8 mouse cellular contexts compared by ENCODE assay signal in genomic region chr11:102446581-102447461, GRCm38 (mm10). TPM values are rescaled to one million over a fixed set of nuclear protein-coding genes. Genes with fewer than 3 reads are reported as not detected.
A peak's percentile ranks its signal among the peaks of the same experiment; 100 is the strongest.
DNase-seq lines count a peak whose midpoint lies in the region; ATAC-seq and TF ChIP-seq lines count a peak whose summit lies in the region.

No protein-coding gene starts in this region.

- H3K36me3 ChIP-seq in intestine, postnatal 0 days (ENCODE audit: control insufficient read depth, insufficient read depth), result no peaks in the 10 kb centered on the region
- H3K36me3 ChIP-seq in midbrain, embryonic 14.5 days (ENCODE audit: control insufficient read depth, insufficient read depth, low read length), result peaks cover 19% of the 10 kb centered on the region

- H3K4me1 ChIP-seq in intestine, postnatal 0 days (replicated peaks; ENCODE audit: control insufficient read depth, insufficient read depth, low read length), result no peaks in the 10 kb centered on the region
- peaks cover 30% of the 10 kb centered on the region for H3K4me1 ChIP-seq in midbrain, embryonic 14.5 days (ENCODE audit: control insufficient read depth, insufficient read depth, low read length)

- H3K4me3 ChIP-seq in intestine, postnatal 0 days (ENCODE audit: low read depth, low read length), result peak overlapping the region; percentile 79
- H3K4me3 ChIP-seq in midbrain, embryonic 14.5 days (replicated peaks; ENCODE audit: low read depth, low read length), result peak overlapping the region; percentile 100

- H3K27ac ChIP-seq in intestine, postnatal 0 days (ENCODE audit: low read depth, low read length), result peak overlapping the region; percentile 73
- peak overlapping the region; percentile 98 for H3K27ac ChIP-seq in midbrain, embryonic 14.5 days (replicated peaks; ENCODE audit: low read depth, low read length)

- H3K27me3 ChIP-seq in intestine, postnatal 0 days (replicated peaks; ENCODE audit: control insufficient read depth, insufficient read depth, low read length), result peaks cover 33% of the 10 kb centered on the region
- H3K27me3 ChIP-seq in midbrain, embryonic 14.5 days (ENCODE audit: control insufficient read depth, insufficient read depth, low read length), result no peaks in the 10 kb centered on the region

- DNase-seq in ovary, postnatal 10 days (ENCODE audit: low spot score), result peak; percentile 35
- no peak for DNase-seq in ovary, adult 18-20 months (ENCODE audit: low spot score)
- peak; percentile 66 for DNase-seq in cerebellum, adult 11 months
- DNase-seq in midbrain, embryonic 14.5 days, result peak; percentile 81
- DNase-seq in urinary bladder, postnatal 14 days (ENCODE audit: low spot score), result no peak
- no peak for DNase-seq in right cerebral cortex, postnatal 25 days

- no peaks in the 10 kb centered on the region for H3K9me3 ChIP-seq in intestine, postnatal 0 days (ENCODE audit: control insufficient read depth)
- H3K9me3 ChIP-seq in midbrain, embryonic 14.5 days (ENCODE audit: control insufficient read depth, low read length), result no peaks in the 10 kb centered on the region

- under 1% methylated on average over 49 of the region's 49 CpGs for WGBS in intestine, postnatal 0 days
- WGBS in midbrain, embryonic 14.5 days, result under 1% methylated on average over 49 of the region's 49 CpGs

- peak overlapping the region; percentile 77 for H3K9ac ChIP-seq in intestine, postnatal 0 days (ENCODE audit: low read depth, low read length)
- peak overlapping the region; percentile 100 for H3K9ac ChIP-seq in midbrain, embryonic 14.5 days (replicated peaks; ENCODE audit: low read length)

- no peak for TF ChIP-seq CTCF in intestine, postnatal 0 days (IDR thresholded peaks at IDR 0.05; ENCODE audit: low read depth)

- ATAC-seq in erythroblast, adult 5-6 weeks (replicated peaks; ENCODE audit: low FRiP score, poor library complexity, severe bottlenecking), result 0 out of 2 replicates have a peak, but pooled peaks have one; percentile 44
- peak; percentile 13 for ATAC-seq in intestine, postnatal 0 days
- ATAC-seq in midbrain, embryonic 14.5 days (ENCODE audit: low FRiP score, low TSS enrichment), result peak; percentile 66

- H3K4me2 ChIP-seq in intestine, postnatal 0 days (replicated peaks; ENCODE audit: low read depth), result peak overlapping the region; percentile 89
- H3K4me2 ChIP-seq in midbrain, embryonic 14.5 days (ENCODE audit: low read length), result peak overlapping the region; percentile 67

RNA-seq across cellular contexts. Expression of gene Fam171a2, which starts 0.7 kb away (rescaled TPM):
- total RNA-seq in erythroblast, adult 5-6 weeks (2015; ENCODE audit: low replicate concordance), result not detected in 2 replicates
- total RNA-seq in erythroblast, adult 5-6 weeks (2017; ENCODE audit: low replicate concordance), result not detected in 2 replicates
- 1.7 and 1.8 TPM in 2 replicates for polyA plus RNA-seq in intestine, postnatal 0 days (2015; fragmentation: Nextera tagmentation; extraction: Ambion mirVana)
- polyA plus RNA-seq in midbrain, embryonic 14.5 days (2014; fragmentation: Nextera tagmentation; extraction: Ambion mirVana), result 28.6 and 50.4 TPM in 2 replicates

RNA-seq across cellular contexts. Expression of gene Grn, which starts 16.7 kb away (rescaled TPM):
- total RNA-seq in erythroblast, adult 5-6 weeks (2015; ENCODE audit: low replicate concordance), result 85.7 and 90.1 TPM in 2 replicates
- total RNA-seq in erythroblast, adult 5-6 weeks (2017; ENCODE audit: low replicate concordance), result 26.3 and 56.1 TPM in 2 replicates
- 339 and 382 TPM in 2 replicates for polyA plus RNA-seq in intestine, postnatal 0 days (2015; fragmentation: Nextera tagmentation; extraction: Ambion mirVana)
- 33.1 and 45.5 TPM in 2 replicates for polyA plus RNA-seq in midbrain, embryonic 14.5 days (2014; fragmentation: Nextera tagmentation; extraction: Ambion mirVana)

RNA-seq across cellular contexts. Expression of gene Itga2b, which starts 23.1 kb away (rescaled TPM):
- total RNA-seq in erythroblast, adult 5-6 weeks (2015; ENCODE audit: low replicate concordance), result 23.6 and 57.1 TPM in 2 replicates
- total RNA-seq in erythroblast, adult 5-6 weeks (2017; ENCODE audit: low replicate concordance), result 73.1 and 99.5 TPM in 2 replicates
- 2.5 and 2.6 TPM in 2 replicates for polyA plus RNA-seq in intestine, postnatal 0 days (2015; fragmentation: Nextera tagmentation; extraction: Ambion mirVana)
- 5.4 and 7.7 TPM in 2 replicates for polyA plus RNA-seq in midbrain, embryonic 14.5 days (2014; fragmentation: Nextera tagmentation; extraction: Ambion mirVana)

RNA-seq across cellular contexts. Expression of gene Slc25a39, which starts 39.1 kb away (rescaled TPM):
- total RNA-seq in erythroblast, adult 5-6 weeks (2015; ENCODE audit: low replicate concordance), result 461 and 462 TPM in 2 replicates
- total RNA-seq in erythroblast, adult 5-6 weeks (2017; ENCODE audit: low replicate concordance), result 236 and 290 TPM in 2 replicates
- polyA plus RNA-seq in intestine, postnatal 0 days (2015; fragmentation: Nextera tagmentation; extraction: Ambion mirVana), result 283 and 296 TPM in 2 replicates
- 132 and 144 TPM in 2 replicates for polyA plus RNA-seq in midbrain, embryonic 14.5 days (2014; fragmentation: Nextera tagmentation; extraction: Ambion mirVana)

RNA-seq across cellular contexts. Expression of gene Rundc3a, which starts 53.6 kb away (rescaled TPM):
- total RNA-seq in erythroblast, adult 5-6 weeks (2015; ENCODE audit: low replicate concordance), result 3.1 TPM in 1 of 2 replicates, not detected in the other
- total RNA-seq in erythroblast, adult 5-6 weeks (2017; ENCODE audit: low replicate concordance), result 2.7 and 7.5 TPM in 2 replicates
- polyA plus RNA-seq in intestine, postnatal 0 days (2015; fragmentation: Nextera tagmentation; extraction: Ambion mirVana), result 5.2 and 5.3 TPM in 2 replicates
- polyA plus RNA-seq in midbrain, embryonic 14.5 days (2014; fragmentation: Nextera tagmentation; extraction: Ambion mirVana), result 113 and 165 TPM in 2 replicates

Comparison
In these comparisons a context has a peak if more than half of its experiments do, and no peak if none do; other contexts are left out.
1. DNase-seq: peak in ovary, postnatal 10 days (single experiment), cerebellum, adult 11 months (single experiment) and midbrain, embryonic 14.5 days (single experiment); none in ovary, adult 18-20 months (single experiment), urinary bladder, postnatal 14 days (single experiment) and right cerebral cortex, postnatal 25 days (single experiment).
2. ATAC-seq: peak in every context shown above with its lines; median percentile 66 in midbrain, embryonic 14.5 days; 44 in erythroblast, adult 5-6 weeks; 13 in intestine, postnatal 0 days.
3. RNA of gene Fam171a2, which starts 0.7 kb away (polyA plus RNA-seq): 28.6 to 50.4 TPM in midbrain, embryonic 14.5 days; 1.7 to 1.8 TPM in intestine, postnatal 0 days; every median in the first group is over 10 times any median in the second.